Mouse (Mus musculus) intestine, postnatal 0 days (tissue): ENCODE measurements around the gene Dctn2. TPM values are rescaled to one million over a fixed set of nuclear protein-coding genes. Genes with fewer than 3 reads are reported as not detected.
A peak's percentile ranks its signal among the peaks of the same experiment; 100 is the strongest.

ENCODE experiments used
- ATAC-seq: fragments of 200-750 bp; cut with Nextera tagmentation; 2 replicates; pipeline ENCODE4 v1.8.0; 2017; ENCODE audit warnings: mild to moderate bottlenecking, moderate TSS enrichment, moderate library complexity
- H3K27ac ChIP-seq: fragments of 300-500 bp; sonication (generic); 2 replicates; pipeline ENCODE4 v1.5.1; 2014; ENCODE audit warnings: mild to moderate bottlenecking, low read depth, low read length, moderate library complexity
- H3K27me3 ChIP-seq: fragments of 300-500 bp; sonication (generic); replicated peaks from 2 replicates; pipeline ENCODE4 v1.6.1; 2014; ENCODE audit warnings: low read length, mixed read lengths; ENCODE audit not compliant: control insufficient read depth, insufficient read depth
- H3K36me3 ChIP-seq: fragments of 300-500 bp; sonication (generic); 2 replicates; pipeline ENCODE4 v1.6.1; 2014; ENCODE audit warnings: mild to moderate bottlenecking, moderate library complexity; ENCODE audit not compliant: control insufficient read depth, insufficient read depth
- H3K4me1 ChIP-seq: fragments of 300-500 bp; sonication (generic); replicated peaks from 2 replicates; pipeline ENCODE4 v1.6.1; 2014; ENCODE audit warnings: antibody characterized with exemption, low read length, mixed read lengths; ENCODE audit not compliant: control insufficient read depth, insufficient read depth
- H3K4me2 ChIP-seq: fragments of 300-500 bp; sonication (generic); replicated peaks from 2 replicates; pipeline ENCODE4 v1.6.1; 2014; ENCODE audit warnings: low read depth, mild to moderate bottlenecking, moderate library complexity
- H3K4me3 ChIP-seq: fragments of 300-500 bp; sonication (generic); 2 replicates; pipeline ENCODE4 v1.5.1; 2014; ENCODE audit warnings: low read depth, low read length
- H3K9ac ChIP-seq: fragments of 300-500 bp; sonication (generic); 2 replicates; pipeline ENCODE4 v1.6.1; 2014; ENCODE audit warnings: mild to moderate bottlenecking, low read depth, low read length
- H3K9me3 ChIP-seq: fragments of 300-500 bp; sonication (generic); 2 replicates; pipeline ENCODE4 v1.6.1; 2016; ENCODE audit warnings: mixed run types; ENCODE audit not compliant: control insufficient read depth
- CTCF ChIP-seq: sonication (generic); IDR thresholded peaks from 2 replicates; pipeline ENCODE4 v1.5.1; 2016; ENCODE audit warnings: low read depth, mild to moderate bottlenecking, control low read depth, antibody characterized with exemption, moderate library complexity
- WGBS: fragments of 180-500 bp; shearing (Covaris S2); extraction: QIAGEN DNeasy Blood & Tissue Kit; methylation state at CpG from one replicate; pipeline ENCODE4 v1.1.7; 2014; 5-methylcytosine and 5-hydroxymethylcytosine counted together
- polyA plus RNA-seq: library from polyadenylated mRNA; unstranded; fragments of >200 nt; fragmentation: Nextera tagmentation; extraction: Ambion mirVana; gene quantifications from 2 replicates; pipeline ENCODE4 v1.2.1, GENCODE M21; 2015

Gene Dctn2
- polyA plus RNA-seq, 1 experiment from 2014 or later, result 143 TPM

DNA sequence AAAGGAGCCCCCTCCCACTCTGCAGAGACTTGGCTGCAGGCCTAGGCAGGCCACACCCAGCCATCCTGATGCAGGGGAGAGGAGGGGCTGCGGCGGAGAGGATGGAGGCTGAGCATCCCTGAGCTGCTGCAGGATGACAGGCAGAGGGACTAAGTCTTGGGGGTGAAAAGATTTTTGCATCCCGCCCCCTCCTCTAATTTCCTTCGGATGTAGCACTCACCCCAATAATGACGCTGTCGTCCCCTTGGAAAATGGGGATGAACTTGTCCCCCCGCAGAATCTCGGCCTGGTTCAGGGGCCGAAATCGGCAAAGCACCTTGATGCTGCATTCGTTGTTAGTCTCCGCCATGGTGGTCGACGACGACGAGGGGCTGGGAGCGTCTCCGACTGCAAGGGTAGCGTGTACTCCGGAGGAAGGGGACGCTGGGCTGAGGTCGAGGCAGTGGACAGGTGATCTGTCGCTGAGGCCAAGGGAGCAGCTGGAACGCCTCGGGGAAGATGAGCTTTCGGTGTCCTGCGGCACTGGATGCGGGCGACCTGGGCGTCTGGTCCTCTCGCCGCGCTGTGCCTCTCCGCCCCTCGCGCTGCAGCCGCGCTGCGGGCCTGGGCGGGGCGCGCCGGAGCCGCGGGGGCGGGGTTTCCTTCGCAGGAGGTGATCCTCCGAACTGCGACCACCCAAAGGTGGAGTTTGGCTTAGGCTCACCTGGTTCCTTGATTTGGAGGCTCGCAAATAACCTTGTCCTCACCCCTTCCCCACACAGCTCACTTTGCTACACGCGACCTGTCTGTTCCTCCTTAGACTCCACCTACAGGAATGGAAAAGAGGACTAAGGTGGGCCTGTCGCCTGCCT, 3.4 kb upstream of the Dctn2 start, which contains the start of gene Kif5a:
Gene Kif5a, minus strand, starts transcription at position 801 of the 851 bp plus-strand sequence.
- TF ChIP-seq CTCF, result no peak
- 3% methylated on average over 44 of the region's 53 CpGs for WGBS
- peaks cover 4% of the 10 kb centered on the region; the same call in 1 of the 2 replicates for H3K4me1 ChIP-seq
- H3K27ac ChIP-seq, result no peak within 1 kb of the TSS
- H3K9me3 ChIP-seq, result no peaks in the 10 kb centered on the region
- H3K4me2 ChIP-seq, result peak within 1 kb of the TSS; percentile 72
- no peaks in the 10 kb centered on the region for H3K36me3 ChIP-seq
- no peak for ATAC-seq
- 0 out of 2 replicates have a peak within 1 kb of the TSS, but pooled peaks have one; percentile 35 for H3K9ac ChIP-seq
- peak within 1 kb of the TSS; percentile 34 for H3K4me3 ChIP-seq
- H3K27me3 ChIP-seq, result peaks cover 22% of the 10 kb centered on the region

DNA sequence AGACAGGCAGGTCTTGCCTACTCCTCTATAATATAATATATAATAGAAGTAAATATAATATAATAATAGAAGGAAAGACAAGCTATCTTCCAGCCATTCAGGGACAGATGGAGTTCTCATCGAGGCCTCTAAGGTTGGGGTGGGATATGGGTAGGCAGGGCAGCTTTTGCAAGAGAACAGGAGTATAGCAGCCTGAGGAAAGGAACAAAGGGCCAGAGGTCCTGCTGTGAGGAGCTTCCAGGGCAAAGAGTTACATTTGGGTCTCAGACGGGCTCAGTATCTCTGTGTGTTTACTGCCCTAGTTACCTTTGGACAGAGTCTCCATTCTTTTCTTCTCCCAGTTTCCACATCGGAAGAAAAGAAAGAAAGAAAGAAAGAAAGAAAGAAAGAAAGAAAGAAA, 2.5 kb upstream of the Dctn2 start:
- no peak for ATAC-seq
- Histone ChIP-seq H3K9me3 (no peaks in the 10 kb centered on the region), H3K36me3 (peaks cover 3% of the 10 kb centered on the region; the same call in 1 of the 2 replicates), H3K27ac (no peak overlapping the region), H3K9ac (no peak overlapping the region), H3K4me1 (peaks cover 7% of the 10 kb centered on the region; the same call in 1 of the 2 replicates), H3K27me3 (peaks cover 22% of the 10 kb centered on the region), H3K4me3 (no peak overlapping the region), H3K4me2 (no peak overlapping the region)
- no peak for TF ChIP-seq CTCF
- WGBS, result 62% methylated on average over 3 of the region's 3 CpGs

DNA sequence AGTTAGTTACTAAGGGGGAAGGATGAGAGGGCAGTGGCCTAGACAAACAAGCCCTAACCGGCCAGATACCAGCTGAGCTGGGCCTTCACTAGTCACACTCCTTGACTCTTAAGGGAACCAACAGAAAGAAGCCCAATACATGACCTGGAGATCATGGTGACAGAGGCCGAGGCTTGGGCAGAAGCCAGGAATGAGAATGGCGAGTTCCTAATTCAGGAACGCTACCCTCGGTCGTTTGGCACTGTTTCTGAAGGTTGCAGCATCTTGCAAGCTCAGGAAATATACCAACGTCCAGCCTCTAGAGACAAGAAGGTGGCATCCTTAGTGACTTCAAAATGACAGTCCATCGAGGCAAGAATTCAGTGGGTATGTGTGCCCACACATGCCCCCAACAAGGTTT, 1.8 kb upstream of the Dctn2 start:
- Histone ChIP-seq H3K27me3 (peaks cover 22% of the 10 kb centered on the region), H3K4me3 (no peak overlapping the region), H3K9me3 (no peaks in the 10 kb centered on the region), H3K4me1 (peaks cover 7% of the 10 kb centered on the region; the same call in 1 of the 2 replicates), H3K36me3 (peaks cover 9% of the 10 kb centered on the region; the same call in 1 of the 2 replicates), H3K9ac (no peak overlapping the region), H3K4me2 (no peak overlapping the region), H3K27ac (no peak overlapping the region)
- TF ChIP-seq CTCF, result no peak
- no peak for ATAC-seq
- WGBS, result 74% methylated on average over 8 of the region's 8 CpGs

DNA sequence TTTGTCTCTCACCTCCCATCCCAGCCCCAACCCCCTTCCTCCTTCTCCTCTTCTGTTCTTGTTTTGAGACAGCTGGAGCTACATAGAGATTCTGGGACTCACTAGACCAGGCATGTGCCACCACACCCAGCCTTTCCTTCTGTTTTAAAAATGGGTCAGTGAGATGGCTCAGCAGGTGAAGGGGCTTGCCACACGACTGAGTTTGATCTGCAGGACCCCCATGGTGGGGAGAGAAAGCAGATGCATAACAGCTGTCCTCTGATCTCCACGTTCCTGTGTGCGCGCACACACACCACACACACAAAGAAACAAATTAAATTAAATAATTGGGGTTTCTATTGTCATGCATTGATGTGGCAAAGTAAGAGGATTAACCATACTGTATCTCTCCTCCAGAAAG, 1.2 kb upstream of the Dctn2 start:
- peaks cover 22% of the 10 kb centered on the region for H3K27me3 ChIP-seq
- H3K4me2 ChIP-seq, result no peak overlapping the region
- no peak overlapping the region for H3K9ac ChIP-seq
- 70% methylated on average over 4 of the region's 4 CpGs for WGBS
- no peak overlapping the region for H3K4me3 ChIP-seq
- H3K9me3 ChIP-seq, result no peaks in the 10 kb centered on the region
- H3K27ac ChIP-seq, result no peak overlapping the region
- no peak for ATAC-seq
- peaks cover 12% of the 10 kb centered on the region for H3K36me3 ChIP-seq
- TF ChIP-seq CTCF, result no peak
- peaks cover 7% of the 10 kb centered on the region; the same call in 1 of the 2 replicates for H3K4me1 ChIP-seq

DNA sequence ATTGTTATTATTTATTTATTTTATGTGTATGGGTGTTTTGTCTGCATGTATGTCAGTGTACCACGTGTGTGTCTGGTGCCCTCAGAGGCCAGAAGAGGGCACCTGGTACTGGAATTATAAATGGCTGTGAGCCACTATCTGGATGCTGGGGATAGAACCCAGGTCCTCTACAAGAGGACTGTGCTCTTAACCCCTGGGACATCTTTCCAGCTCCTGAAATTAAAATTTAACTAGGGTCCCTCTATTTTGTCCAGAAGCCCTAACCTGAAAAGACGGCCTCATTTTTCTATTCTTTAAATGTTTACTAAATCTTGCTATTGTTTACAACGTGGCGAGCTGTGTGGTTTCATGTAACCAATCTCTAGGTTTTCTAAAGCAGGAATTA, 449 bp upstream of the Dctn2 start:
- peak overlapping the region; percentile 97; the same call in 1 of the 2 replicates for H3K4me3 ChIP-seq

DNA sequence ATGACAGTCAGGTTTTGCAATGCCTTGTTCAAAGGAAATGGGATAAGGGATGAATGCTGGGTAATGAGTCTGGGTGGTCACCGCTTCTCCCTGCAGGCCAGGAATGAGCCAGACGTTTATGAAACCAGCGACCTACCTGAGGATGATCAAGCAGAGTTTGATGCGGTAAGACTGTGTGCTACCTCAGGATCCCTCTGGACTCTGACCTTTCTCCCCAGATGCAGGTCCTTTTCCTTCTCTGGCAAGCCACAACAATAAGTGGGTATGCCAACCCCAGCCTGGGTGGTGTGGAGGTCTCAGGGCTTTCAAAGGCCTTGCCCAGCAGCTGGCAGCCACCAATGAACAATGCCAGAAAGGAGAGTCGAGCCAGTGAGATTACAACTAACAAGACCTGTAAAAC, 1.1 kb downstream of the Dctn2 start:
- TF ChIP-seq CTCF, result no peak
- H3K9me3 ChIP-seq, result no peaks in the 10 kb centered on the region
- 50% methylated on average over 5 of the region's 5 CpGs for WGBS
- H3K36me3 ChIP-seq, result peaks cover 32% of the 10 kb centered on the region
- peaks cover 18% of the 10 kb centered on the region for H3K27me3 ChIP-seq
- peak overlapping the region; percentile 100; the same call in 1 of the 2 replicates for H3K9ac ChIP-seq
- 0 out of 2 replicates have a peak overlapping the region, but pooled peaks have one; percentile 96 for H3K27ac ChIP-seq
- no peak for ATAC-seq
- H3K4me2 ChIP-seq, result peak overlapping the region; percentile 82
- peak overlapping the region; percentile 97 for H3K4me3 ChIP-seq
- H3K4me1 ChIP-seq, result peaks cover 7% of the 10 kb centered on the region; the same call in 1 of the 2 replicates

More for the DNA sequence above, 449 bp upstream of the Dctn2 start:
- no peak overlapping the region for H3K9ac ChIP-seq
- H3K4me2 ChIP-seq, result peak overlapping the region; percentile 18; the same call in 1 of the 2 replicates
- ATAC-seq, result peak; percentile 28; the same call in 1 of the 2 replicates
- no peaks in the 10 kb centered on the region for H3K9me3 ChIP-seq
- peaks cover 22% of the 10 kb centered on the region for H3K27me3 ChIP-seq
- no peak overlapping the region for H3K27ac ChIP-seq
- 29% methylated on average over 4 of the region's 4 CpGs for WGBS
- peaks cover 7% of the 10 kb centered on the region; the same call in 1 of the 2 replicates for H3K4me1 ChIP-seq
- H3K36me3 ChIP-seq, result peaks cover 19% of the 10 kb centered on the region
- peak; percentile 48 for TF ChIP-seq CTCF
